Mouse (Mus musculus) C2C12 (cell line): Measurements from ENCODE around the gene Cfap44.

Experiments
- CTCF ChIP-seq: IDR thresholded peaks from one replicate; pipeline ENCODE4 v1.5.1; 2011; ENCODE audit not compliant: control insufficient read depth, insufficient read depth, insufficient read length
- FOSL1 ChIP-seq: IDR thresholded peaks from one replicate; pipeline ENCODE4 v1.8.0; 2011; ENCODE audit warnings: mild to moderate bottlenecking, low read length; ENCODE audit not compliant: poor library complexity, insufficient read depth, severe bottlenecking
- MAX ChIP-seq: IDR thresholded peaks from one replicate; pipeline ENCODE4 v1.6.1; 2011; ENCODE audit warnings: mild to moderate bottlenecking, control low read depth
- MYOD1 ChIP-seq: IDR thresholded peaks from one replicate; pipeline ENCODE4 v1.6.1; 2011; ENCODE audit warnings: low read depth; ENCODE audit not compliant: control insufficient read depth, insufficient read length
- MYOG ChIP-seq: IDR thresholded peaks from one replicate; pipeline ENCODE4 v1.6.1; 2011; ENCODE audit not compliant: control insufficient read depth, insufficient read length; ENCODE audit errors: extremely low read depth
- USF1 ChIP-seq: IDR thresholded peaks from one replicate; pipeline ENCODE4 v1.6.1; 2011; ENCODE audit warnings: low read depth, mild to moderate bottlenecking, control low read depth, moderate library complexity

DNA sequence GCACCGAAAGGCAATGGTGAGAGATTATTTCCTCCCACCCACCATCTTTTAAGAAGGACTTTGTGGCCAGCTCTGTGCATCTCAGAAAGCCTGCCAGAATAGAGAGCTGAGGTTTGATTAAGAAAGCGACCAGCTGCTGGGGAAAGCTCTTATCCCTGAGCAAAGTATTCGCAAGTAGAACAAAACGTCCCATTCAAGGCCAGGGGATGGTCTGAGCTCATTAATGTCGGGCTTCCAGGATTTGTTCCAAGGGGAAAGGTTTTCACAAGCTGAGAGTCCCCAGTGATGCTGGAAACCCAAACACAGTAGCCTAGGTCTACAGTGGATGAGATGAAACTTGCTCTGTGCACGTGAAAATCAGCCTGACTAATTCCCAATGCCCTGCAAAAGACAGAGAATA, 99.3 kb downstream of the Cfap44 start:
- TF ChIP-seq CTCF (no peak), MYOG (no peak), MYOD1 (no peak), MAX (no peak), USF1 (no peak), FOSL1 (no peak)
